Comparison of ENCODE assay signal across 8 mouse cellular contexts in genomic region chr11:23770510-23770759, GRCm38 (mm10). TPM values are rescaled to one million over a fixed set of nuclear protein-coding genes. Genes with fewer than 3 reads are reported as not detected.
DNase-seq lines count a peak whose midpoint lies in the region; ATAC-seq and TF ChIP-seq lines count a peak whose summit lies in the region.

No protein-coding gene starts in this region.

- H3K36me3 ChIP-seq in erythroblast, embryonic 14.5 days (ENCODE audit: control insufficient read depth): no peaks in the 10 kb centered on the region
- no peaks in the 10 kb centered on the region for H3K36me3 ChIP-seq in thymus, adult 2 months (ENCODE audit: control insufficient read depth, insufficient read depth, low read length)
- no peaks in the 10 kb centered on the region for H3K36me3 ChIP-seq in liver, embryonic 12.5 days

- peaks cover 54% of the 10 kb centered on the region for H3K27me3 ChIP-seq in erythroblast, embryonic 14.5 days (ENCODE audit: control insufficient read depth)
- H3K27me3 ChIP-seq in thymus, adult 2 months (ENCODE audit: control insufficient read depth, insufficient read depth, low read length): no peaks in the 10 kb centered on the region
- H3K27me3 ChIP-seq in liver, embryonic 12.5 days (replicated peaks): peaks cover 35% of the 10 kb centered on the region

- H3K27ac ChIP-seq in thymus, adult 2 months (ENCODE audit: control insufficient read depth, insufficient read depth, low read length): peak overlapping the region; percentile 72
- H3K27ac ChIP-seq in liver, embryonic 12.5 days: peak overlapping the region; percentile 77

- WGBS in thymus, adult 2 months: under 1% methylated on average over 24 of the region's 24 CpGs
- WGBS in liver, embryonic 12.5 days (ENCODE audit: insufficient replicate concordance): 0% methylated on average over 24 of the region's 24 CpGs

- H3K9ac ChIP-seq in liver, embryonic 12.5 days: peak overlapping the region; percentile 71

- TF ChIP-seq CTCF in thymus, adult 2 months (IDR thresholded peaks at IDR 0.05; ENCODE audit: borderline replicate concordance, control insufficient read depth, extremely low read depth, insufficient read depth, low read length, poor library complexity): no peak

- DNase-seq in thymus, adult 2 months: no peak
- no peak for DNase-seq in thymus, postnatal 0 days (ENCODE audit: low spot score)
- DNase-seq in adrenal gland, postnatal 10 days: no peak
- no peak for DNase-seq in layer of hippocampus, postnatal 25 days (ENCODE audit: extremely low spot score in 1 of 2, low spot score in 1 of 2)
- no peak for DNase-seq in frontal cortex, postnatal 14 days (ENCODE audit: low spot score in 2 of 2)

- no peaks in the 10 kb centered on the region for H3K9me3 ChIP-seq in erythroblast, embryonic 14.5 days (ENCODE audit: control insufficient read depth, low read length)
- H3K9me3 ChIP-seq in liver, embryonic 12.5 days (replicated peaks): no peaks in the 10 kb centered on the region

- TF ChIP-seq POLR2A in thymus, adult 2 months (IDR thresholded peaks at IDR 0.05; ENCODE audit: control insufficient read depth, extremely low read depth, insufficient read depth, low read length, poor library complexity): no peak

- peak overlapping the region; percentile 71 for H3K4me3 ChIP-seq in erythroblast, embryonic 14.5 days (replicated peaks)
- peak overlapping the region; percentile 92 for H3K4me3 ChIP-seq in thymus, adult 2 months (ENCODE audit: control insufficient read depth, insufficient read depth, low read length)
- peak overlapping the region; percentile 72 for H3K4me3 ChIP-seq in liver, embryonic 12.5 days

- H3K4me2 ChIP-seq in liver, embryonic 12.5 days: peak overlapping the region; percentile 77

- ATAC-seq in erythroblast, adult 5-6 weeks (replicated peaks; ENCODE audit: low FRiP score, poor library complexity, severe bottlenecking): no peak; the same call in 1 of the 2 replicates
- ATAC-seq in liver, embryonic 12.5 days: no peak

- peaks cover 16% of the 10 kb centered on the region for H3K4me1 ChIP-seq in erythroblast, embryonic 14.5 days (ENCODE audit: control insufficient read depth)
- peaks cover 5% of the 10 kb centered on the region for H3K4me1 ChIP-seq in thymus, adult 2 months (replicated peaks; ENCODE audit: control insufficient read depth, insufficient read depth, low read length)
- H3K4me1 ChIP-seq in liver, embryonic 12.5 days: peaks cover 17% of the 10 kb centered on the region; the same call in 1 of the 2 replicates

RNA-seq across cellular contexts. Expression of gene Rel, which starts 0.3 kb away (rescaled TPM):
- under 0.01 and 0.01 TPM in 2 replicates for polyA plus RNA-seq in erythroblast, embryonic 14.5 days (2012)
- total RNA-seq in erythroblast, adult 5-6 weeks (2015; ENCODE audit: low replicate concordance): 6.5 and 8.6 TPM in 2 replicates
- total RNA-seq in erythroblast, adult 5-6 weeks (2017; ENCODE audit: low replicate concordance): 1.3 and 1.8 TPM in 2 replicates
- 9.0 and 9.3 TPM in 2 replicates for polyA plus RNA-seq in thymus, adult 2 months (2012; rRNA removed)
- 3.0 and 3.2 TPM in 2 replicates for polyA plus RNA-seq in thymus, postnatal 0 days (2015; fragmentation: Nextera tagmentation; extraction: Ambion mirVana)
- 0.36 and 0.63 TPM in 2 replicates for polyA plus RNA-seq in liver, embryonic 12.5 days (2016; fragmentation: Nextera tagmentation; extraction: Ambion mirVana)
- 1 to 10 TPM; 5.3 TPM for total RNA-seq in adrenal gland, postnatal 10 days (2021)
- total RNA-seq in layer of hippocampus, postnatal 25 days (2021): 1 to 10 TPM; 2.7 to 3.8 TPM
